Mouse (Mus musculus): ENCODE results near the gene Pank2. TPM values are rescaled to one million over a fixed set of nuclear protein-coding genes. Genes with fewer than 3 reads are reported as not detected.
"Not testable (repeated sequence)": the region's sequence is repeated elsewhere in the genome, so short reads cannot be mapped to it uniquely, and the experiment has no call there.

Gene Pank2
- total and polyA plus RNA-seq, 3 experiments, result 8.5 to 25.4 (median 20.7) TPM

DNA sequence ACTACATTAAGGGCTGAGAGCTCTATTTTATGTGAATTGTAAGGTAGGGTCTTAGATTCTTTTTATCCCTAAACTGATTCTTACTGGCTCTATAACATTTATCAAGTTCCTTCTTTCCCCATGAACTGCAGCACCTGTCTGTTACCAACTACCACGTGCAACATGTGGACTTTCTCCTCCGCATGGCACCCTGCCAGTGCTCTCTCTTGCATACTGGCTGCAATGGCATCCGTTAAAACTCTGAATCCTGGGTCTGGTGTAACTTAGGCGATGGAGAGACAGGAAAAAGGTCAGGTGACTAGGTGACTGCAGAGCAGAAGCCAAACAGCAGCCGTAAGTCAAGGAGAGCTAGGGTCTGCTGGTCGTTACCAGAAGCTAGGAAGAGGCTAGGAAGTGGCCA lies 47.0 kb downstream of the Pank2 start:
- no peak for DNase-seq
- H3K4me1 ChIP-seq (ENCODE audit: control insufficient read depth, insufficient read depth, low read length), result no peaks in the 10 kb centered on the region; the same call in 1 of the 2 replicates
- no peak overlapping the region for H3K9ac ChIP-seq (ENCODE audit: low read depth, low read length)
- no peaks in the 10 kb centered on the region for H3K27me3 ChIP-seq (ENCODE audit: control insufficient read depth, insufficient read depth, low read length)
- 50% methylated on average over 6 of the region's 6 CpGs for WGBS
- H3K4me3 ChIP-seq, result no peak overlapping the region
- intact Hi-C loops (cut with DNase I), result no loop called here
- no peak overlapping the region for H3K27ac ChIP-seq
- H3K36me3 ChIP-seq (ENCODE audit: control insufficient read depth, insufficient read depth, low read length), result no peaks in the 10 kb centered on the region
- H3K79me2 ChIP-seq (replicated peaks; ENCODE audit: control insufficient read depth, insufficient read depth, low read length), result no peaks in the 10 kb centered on the region
- TF ChIP-seq EP300 (IDR thresholded peaks at IDR 0.05; ENCODE audit: insufficient read depth, low read depth, low read length), result no peak
- TF ChIP-seq CTCF (IDR thresholded peaks at IDR 0.05), result no peak
- TF ChIP-seq POLR2A (IDR thresholded peaks at IDR 0.05; ENCODE audit: insufficient read depth, low read depth, low read length), result no peak

DNA sequence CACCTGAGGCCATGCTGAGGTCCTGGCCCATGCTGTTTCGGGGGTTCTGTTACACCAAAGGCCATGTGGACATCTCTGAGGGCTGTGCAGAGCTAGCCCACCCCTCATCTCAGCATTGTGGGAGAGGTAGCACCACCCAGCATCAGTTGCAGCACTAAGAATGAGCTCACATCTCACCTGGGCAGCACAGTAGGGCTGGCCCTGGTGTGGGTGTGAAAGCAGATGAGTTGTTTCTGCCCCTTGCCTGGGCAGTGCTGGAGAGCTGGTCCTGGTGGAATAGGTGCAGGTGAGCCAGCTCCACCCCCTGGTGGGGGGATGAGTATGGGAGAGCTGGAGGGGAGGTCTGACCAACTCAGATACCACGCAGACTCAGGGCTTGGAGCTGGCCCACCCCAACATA lies 53.9 kb downstream of the Pank2 start:
- intact Hi-C loops (cut with DNase I), result no loop called here

DNA sequence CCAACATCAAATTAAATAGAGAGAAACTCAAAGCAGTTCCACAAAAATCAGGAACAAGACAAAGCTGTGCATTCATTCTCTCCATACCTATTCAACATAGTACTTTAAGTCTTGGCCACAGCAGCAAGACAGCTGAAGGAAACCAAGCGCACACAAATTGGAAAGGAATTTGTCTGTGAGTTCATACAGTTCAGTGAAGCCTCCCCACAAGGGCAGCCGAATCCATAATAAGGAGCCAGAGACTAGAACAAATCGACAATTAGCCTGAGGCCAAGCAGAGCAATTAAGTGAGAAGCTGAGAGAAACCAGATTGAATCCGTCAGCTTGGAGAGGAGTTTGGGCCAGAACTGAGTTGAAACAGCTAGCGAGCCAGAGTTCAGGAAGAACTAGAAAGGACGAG lies 57.1 kb downstream of the Pank2 start:
- peaks cover 4% of the 10 kb centered on the region; the same call in 1 of the 2 replicates for H3K4me1 ChIP-seq (ENCODE audit: control insufficient read depth, insufficient read depth, low read length)
- no peaks in the 10 kb centered on the region for H3K79me2 ChIP-seq (replicated peaks; ENCODE audit: control insufficient read depth, insufficient read depth, low read length)
- intact Hi-C loops (cut with DNase I), result no loop called here
- H3K36me3 ChIP-seq (ENCODE audit: control insufficient read depth, insufficient read depth, low read length), result no peaks in the 10 kb centered on the region
- no peak overlapping the region for H3K27ac ChIP-seq
- H3K27me3 ChIP-seq (ENCODE audit: control insufficient read depth, insufficient read depth, low read length), result no peaks in the 10 kb centered on the region
- TF ChIP-seq EP300 (IDR thresholded peaks at IDR 0.05; ENCODE audit: insufficient read depth, low read depth, low read length) (no peak), POLR2A (IDR thresholded peaks at IDR 0.05; ENCODE audit: insufficient read depth, low read depth, low read length) (no peak), CTCF (IDR thresholded peaks at IDR 0.05) (no peak)
- no peak overlapping the region for H3K4me3 ChIP-seq
- no peak for DNase-seq
- WGBS, result 94% methylated on average over 6 of the region's 6 CpGs
- no peak overlapping the region for H3K9ac ChIP-seq (ENCODE audit: low read depth, low read length)

More for the DNA sequence above, 53.9 kb downstream of the Pank2 start:
- Histone ChIP-seq H3K27ac (no peak overlapping the region), H3K27me3 (ENCODE audit: control insufficient read depth, insufficient read depth, low read length) (no peaks in the 10 kb centered on the region), H3K4me1 (ENCODE audit: control insufficient read depth, insufficient read depth, low read length) (peaks cover 2% of the 10 kb centered on the region; the same call in 1 of the 2 replicates), H3K9ac (ENCODE audit: low read depth, low read length) (no peak overlapping the region), H3K36me3 (ENCODE audit: control insufficient read depth, insufficient read depth, low read length) (no peaks in the 10 kb centered on the region), H3K79me2 (replicated peaks; ENCODE audit: control insufficient read depth, insufficient read depth, low read length) (no peaks in the 10 kb centered on the region), H3K4me3 (no peak overlapping the region)
- WGBS, result 93% methylated on average over 2 of the region's 2 CpGs
- TF ChIP-seq POLR2A (IDR thresholded peaks at IDR 0.05; ENCODE audit: insufficient read depth, low read depth, low read length) (no peak), EP300 (IDR thresholded peaks at IDR 0.05; ENCODE audit: insufficient read depth, low read depth, low read length) (no peak), CTCF (IDR thresholded peaks at IDR 0.05) (no peak)
- no peak for DNase-seq

DNA sequence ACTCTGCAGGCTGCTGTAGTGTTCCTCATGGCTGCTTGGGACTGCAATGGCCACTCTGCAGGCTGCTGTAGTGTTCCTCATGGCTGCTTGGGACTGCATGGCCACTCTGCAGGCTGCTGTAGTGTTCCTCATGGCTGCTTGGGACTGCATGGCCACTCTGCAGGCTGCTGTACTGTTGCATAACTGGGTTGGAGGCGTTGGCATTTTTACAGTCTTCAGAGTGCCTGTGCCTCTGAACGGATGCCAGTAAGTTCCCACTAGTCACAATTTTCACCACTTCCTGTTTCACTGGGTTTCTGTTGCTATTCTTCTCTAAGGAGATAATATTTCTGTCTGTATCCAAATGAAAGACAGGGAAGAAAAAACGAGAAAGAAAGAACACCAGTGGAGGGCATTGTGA lies 58.9 kb downstream of the Pank2 start:
- intact Hi-C loops (cut with DNase I), result not testable (repeated sequence)
- peak; percentile 41 to 63 for DNase-seq
- 7% methylated on average over 3 of the region's 3 CpGs for WGBS

DNA sequence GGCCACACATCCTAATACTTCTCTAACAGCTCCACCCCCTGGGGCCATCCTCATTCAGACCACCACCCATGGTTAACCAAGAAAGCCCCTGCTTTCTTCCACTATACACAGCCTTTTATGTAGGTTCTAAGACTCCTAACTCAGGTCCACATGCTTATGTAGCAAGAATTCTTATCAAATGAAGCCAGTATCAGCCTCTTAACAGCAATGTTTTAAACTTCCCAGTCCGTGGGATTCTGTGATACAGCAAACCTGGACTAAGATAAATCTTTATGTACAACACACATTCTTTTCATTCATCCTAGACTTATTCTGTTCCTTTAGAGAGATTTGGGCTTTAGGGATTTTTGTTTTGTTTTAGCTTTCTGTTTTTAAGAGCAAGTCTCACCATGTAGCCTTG lies 61.4 kb downstream of the Pank2 start:
- Histone ChIP-seq H3K4me3 (no peak overlapping the region), H3K9ac (ENCODE audit: low read depth, low read length) (no peak overlapping the region), H3K27ac (no peak overlapping the region), H3K36me3 (ENCODE audit: control insufficient read depth, insufficient read depth, low read length) (no peaks in the 10 kb centered on the region), H3K79me2 (replicated peaks; ENCODE audit: control insufficient read depth, insufficient read depth, low read length) (0 out of 2 replicates have a peak, but pooled peaks cover 2% of the 10 kb centered on the region), H3K4me1 (ENCODE audit: control insufficient read depth, insufficient read depth, low read length) (peaks cover 4% of the 10 kb centered on the region; the same call in 1 of the 2 replicates), H3K27me3 (ENCODE audit: control insufficient read depth, insufficient read depth, low read length) (no peaks in the 10 kb centered on the region)
- intact Hi-C loops (cut with DNase I), result no loop called here
- TF ChIP-seq POLR2A (IDR thresholded peaks at IDR 0.05; ENCODE audit: insufficient read depth, low read depth, low read length) (no peak), EP300 (IDR thresholded peaks at IDR 0.05; ENCODE audit: insufficient read depth, low read depth, low read length) (no peak), CTCF (IDR thresholded peaks at IDR 0.05) (no peak)
- WGBS, result 76% methylated on average over 1 of the region's 1 CpGs
- DNase-seq, result no peak

More for the DNA sequence above, 58.9 kb downstream of the Pank2 start:
- not testable (repeated sequence) for H3K4me3 ChIP-seq; H3K27me3 ChIP-seq (ENCODE audit: control insufficient read depth, insufficient read depth, low read length); H3K79me2 ChIP-seq (replicated peaks; ENCODE audit: control insufficient read depth, insufficient read depth, low read length); H3K36me3 ChIP-seq (ENCODE audit: control insufficient read depth, insufficient read depth, low read length); H3K4me1 ChIP-seq (ENCODE audit: control insufficient read depth, insufficient read depth, low read length); H3K9ac ChIP-seq (ENCODE audit: low read depth, low read length); H3K27ac ChIP-seq

DNA sequence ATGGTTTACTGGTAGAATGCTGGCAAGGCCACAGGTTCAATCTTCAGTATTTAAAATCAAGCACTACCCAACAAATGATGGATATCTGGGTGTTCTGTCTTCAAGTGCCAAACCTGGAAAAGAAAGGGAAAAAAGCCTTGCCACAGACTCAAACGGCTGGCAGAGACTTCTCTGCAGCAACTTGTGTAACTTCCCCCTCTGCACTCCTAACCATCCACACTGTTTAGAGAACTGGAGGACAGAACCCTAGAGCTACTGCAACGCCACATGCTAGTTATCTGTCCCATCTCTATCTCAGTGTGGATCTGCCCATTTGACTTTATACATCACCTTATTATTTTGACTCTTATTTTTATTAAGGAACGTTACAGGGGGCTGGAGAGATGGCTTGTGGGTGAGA lies 63.7 kb downstream of the Pank2 start:
- TF ChIP-seq POLR2A (IDR thresholded peaks at IDR 0.05; ENCODE audit: insufficient read depth, low read depth, low read length) (no peak), EP300 (IDR thresholded peaks at IDR 0.05; ENCODE audit: insufficient read depth, low read depth, low read length) (no peak), CTCF (IDR thresholded peaks at IDR 0.05) (no peak)
- WGBS, result 50% methylated on average over 3 of the region's 3 CpGs
- intact Hi-C loops (cut with DNase I), result no loop called here
- peaks cover 2% of the 10 kb centered on the region; the same call in 1 of the 2 replicates for H3K4me1 ChIP-seq (ENCODE audit: control insufficient read depth, insufficient read depth, low read length)
- no peaks in the 10 kb centered on the region for H3K36me3 ChIP-seq (ENCODE audit: control insufficient read depth, insufficient read depth, low read length)
- no peak overlapping the region for H3K4me3 ChIP-seq
- H3K79me2 ChIP-seq (replicated peaks; ENCODE audit: control insufficient read depth, insufficient read depth, low read length), result 0 out of 2 replicates have a peak, but pooled peaks cover 2% of the 10 kb centered on the region
- no peak overlapping the region for H3K27ac ChIP-seq
- DNase-seq, result no peak
- no peak overlapping the region for H3K9ac ChIP-seq (ENCODE audit: low read depth, low read length)
- no peaks in the 10 kb centered on the region for H3K27me3 ChIP-seq (ENCODE audit: control insufficient read depth, insufficient read depth, low read length)

All from heart, adult 2 months (tissue).